Mouse (Mus musculus) liver, adult 2 months (tissue): ENCODE measurements around the gene Galr3.

Experiments
- CTCF ChIP-seq: fragments of 200-500 bp; IDR thresholded peaks from 2 replicates; pipeline ENCODE4 v1.5.1; 2011; ENCODE audit warnings: low read depth, low read length, control low read depth
- POLR2A ChIP-seq: fragments of 200-500 bp; IDR thresholded peaks from 2 replicates; pipeline ENCODE4 v1.6.1; 2011; ENCODE audit warnings: low read length, control low read depth; ENCODE audit not compliant: insufficient read depth; ENCODE audit errors: extremely low read depth

DNA sequence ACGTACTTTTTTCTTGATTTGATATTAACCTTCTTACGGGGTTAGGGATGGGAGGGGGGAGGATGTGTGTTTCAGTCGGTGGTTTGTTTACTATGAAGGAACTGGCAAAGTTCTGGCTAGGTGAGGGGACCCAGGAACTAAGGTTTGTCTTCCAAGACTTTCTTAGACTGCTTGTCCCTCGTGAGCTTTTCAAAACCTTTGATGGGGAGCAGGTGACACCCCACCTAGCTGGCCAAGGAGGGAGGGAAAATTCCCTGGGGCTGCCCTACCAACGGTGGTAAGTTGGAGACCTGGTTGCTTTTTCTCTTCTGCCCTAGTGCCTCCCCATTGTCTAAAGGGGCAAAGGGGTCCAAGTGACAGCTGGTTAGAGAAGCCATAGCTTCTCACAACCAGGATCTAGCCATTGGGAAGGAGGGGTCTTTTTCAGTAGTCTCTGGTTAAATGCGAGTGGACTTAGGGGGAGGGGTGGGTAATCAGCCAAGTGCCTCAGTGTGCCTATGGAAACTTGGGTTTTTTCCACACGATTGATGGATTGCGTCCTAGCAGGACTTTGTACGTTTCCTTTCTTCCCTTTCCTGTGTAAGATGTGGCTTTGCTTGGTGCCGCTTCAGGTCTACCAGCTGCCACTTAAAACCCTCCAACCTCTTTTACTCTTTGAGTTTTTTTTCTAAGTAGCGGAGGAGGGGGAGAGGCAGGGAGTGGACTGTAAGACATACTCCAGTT lies 12.0 kb upstream of the Galr3 start:
- TF ChIP-seq CTCF, result no peak
- TF ChIP-seq POLR2A, result no peak
